In genomic region chr2:167502554-167503252, GRCm38 (mm10) we compare ENCODE assay signal across 8 mouse cellular contexts. TPM values are rescaled to one million over a fixed set of nuclear protein-coding genes. Genes with fewer than 3 reads are reported as not detected.
DNase-seq lines count a peak whose midpoint lies in the region; ATAC-seq and TF ChIP-seq lines count a peak whose summit lies in the region.

No protein-coding gene starts in this region.

- peaks cover 20% of the 10 kb centered on the region for H3K4me1 ChIP-seq in lung, adult 2 months (ENCODE audit: control insufficient read depth, insufficient read depth, low read length)
- H3K4me1 ChIP-seq in cortical plate, adult 2 months (ENCODE audit: control insufficient read depth, insufficient read depth, low read length), result peaks cover 5% of the 10 kb centered on the region; the same call in 1 of the 2 replicates
- peaks cover 37% of the 10 kb centered on the region for H3K4me1 ChIP-seq in hindbrain, embryonic 13.5 days (replicated peaks)
- peaks cover 32% of the 10 kb centered on the region for H3K4me1 ChIP-seq in midbrain, embryonic 10.5 days

- peak overlapping the region; percentile 98; the same call in 1 of the 2 replicates for H3K9ac ChIP-seq in hindbrain, embryonic 13.5 days

- H3K4me3 ChIP-seq in lung, adult 2 months (replicated peaks; ENCODE audit: extremely low read depth, low read depth, low read length), result peak overlapping the region; percentile 60
- H3K4me3 ChIP-seq in cortical plate, adult 2 months (ENCODE audit: insufficient read depth, low read length), result peak overlapping the region; percentile 27
- H3K4me3 ChIP-seq in hindbrain, embryonic 13.5 days, result peak overlapping the region; percentile 90
- H3K4me3 ChIP-seq in midbrain, embryonic 10.5 days, result peak overlapping the region; percentile 99

- intact Hi-C loops in left cerebral cortex, postnatal 36 days (cut with DNase I), result no loop called here

- H3K36me3 ChIP-seq in hindbrain, embryonic 13.5 days, result peaks cover 9% of the 10 kb centered on the region
- peaks cover 30% of the 10 kb centered on the region for H3K36me3 ChIP-seq in midbrain, embryonic 10.5 days

- WGBS in lung, adult 2 months, result 31% methylated on average over 13 of the region's 13 CpGs
- 56% methylated on average over 13 of the region's 13 CpGs for WGBS in hindbrain, embryonic 13.5 days
- 45% methylated on average over 13 of the region's 13 CpGs for whole genome bisulfite sequencing in midbrain, embryonic 10.5 days

- 0 out of 2 replicates have a peak overlapping the region, but pooled peaks have one; percentile 12 for H3K27ac ChIP-seq in cortical plate, adult 2 months (ENCODE audit: insufficient read depth, low read length)
- peak overlapping the region; percentile 93 for H3K27ac ChIP-seq in hindbrain, embryonic 13.5 days
- H3K27ac ChIP-seq in midbrain, embryonic 10.5 days (replicated peaks), result peak overlapping the region; percentile 98

- no peaks in the 10 kb centered on the region for H3K9me3 ChIP-seq in hindbrain, embryonic 13.5 days
- no peaks in the 10 kb centered on the region for H3K9me3 ChIP-seq in midbrain, embryonic 10.5 days (replicated peaks)

- peak; percentile 40; the same call in 1 of the 2 replicates for ATAC-seq in hindbrain, embryonic 13.5 days (ENCODE audit: low FRiP score)

- TF ChIP-seq CTCF in lung, adult 2 months (IDR thresholded peaks at IDR 0.05; ENCODE audit: insufficient read depth, low read length), result no peak
- no peak for TF ChIP-seq CTCF in cortical plate, adult 2 months (IDR thresholded peaks at IDR 0.05; ENCODE audit: extremely low read depth, insufficient read depth, low read length)

- TF ChIP-seq POLR2A in lung, adult 2 months (IDR thresholded peaks at IDR 0.05; ENCODE audit: borderline replicate concordance, extremely low read depth, low read depth, low read length), result no peak
- TF ChIP-seq POLR2A in cortical plate, adult 2 months (IDR thresholded peaks at IDR 0.05; ENCODE audit: extremely low read depth, insufficient read depth, low read length), result no peak

- DNase-seq in lung, adult 2 months, result no peak
- DNase-seq in lung, postnatal 10 days, result no peak
- DNase-seq in midbrain, embryonic 10.5 days (ENCODE audit: low spot score), result no peak
- no peak for DNase-seq in left cerebral cortex, postnatal 36 days (ENCODE audit: low spot score in 2 of 2)
- DNase-seq in embryo, embryonic 10 days (ENCODE audit: low spot score), result no peak
- DNase-seq in adrenal gland, adult 8-10 months, result no peak

- peak overlapping the region; percentile 92 for H3K4me2 ChIP-seq in hindbrain, embryonic 13.5 days

- no peaks in the 10 kb centered on the region for H3K27me3 ChIP-seq in hindbrain, embryonic 13.5 days
- H3K27me3 ChIP-seq in midbrain, embryonic 10.5 days (ENCODE audit: low read depth, poor library complexity, severe bottlenecking), result no peaks in the 10 kb centered on the region

RNA-seq across cellular contexts. Expression of gene Spata2, which starts 10.0 kb away (rescaled TPM):
- polyA plus RNA-seq in lung, adult 2 months (2012; rRNA removed), result 23.3 and 23.5 TPM in 2 replicates
- polyA plus RNA-seq in cortical plate, adult 2 months (2012; rRNA removed), result 62.9 and 63.2 TPM in 2 replicates
- 24.6 and 26.0 TPM in 2 replicates for polyA plus RNA-seq in hindbrain, embryonic 13.5 days (2015; fragmentation: Nextera tagmentation; extraction: Ambion mirVana)
- polyA plus RNA-seq in midbrain, embryonic 10.5 days (2016; fragmentation: Nextera tagmentation; extraction: Ambion mirVana), result 19.1 and 23.5 TPM in 2 replicates
- 10 to 100 TPM; 73.6 to 79.8 TPM for total RNA-seq in left cerebral cortex, postnatal 36 days (2021)
- total RNA-seq in adrenal gland, adult 8-10 months (2022), result 10 to 100 TPM; 34.8 to 49.8 (median 38.9) TPM

RNA-seq across cellular contexts. Expression of gene Rnf114, which starts 10.3 kb away (rescaled TPM):
- polyA plus RNA-seq in lung, adult 2 months (2012; rRNA removed), result 87.2 and 122 TPM in 2 replicates
- polyA plus RNA-seq in cortical plate, adult 2 months (2012; rRNA removed), result 98.0 and 102 TPM in 2 replicates
- 139 TPM in 2 replicates for polyA plus RNA-seq in hindbrain, embryonic 13.5 days (2015; fragmentation: Nextera tagmentation; extraction: Ambion mirVana)
- polyA plus RNA-seq in midbrain, embryonic 10.5 days (2016; fragmentation: Nextera tagmentation; extraction: Ambion mirVana), result 139 and 154 TPM in 2 replicates
- total RNA-seq in left cerebral cortex, postnatal 36 days (2021), result 10 to 100 TPM; 55.1 to 60.7 TPM
- total RNA-seq in adrenal gland, adult 8-10 months (2022), result 100 to 1,000 TPM in 2 of 4 experiments, 10 to 100 TPM in 2; 74.5 to 110 (median 100) TPM

RNA-seq across cellular contexts. Expression of gene Snai1, which starts 35.3 kb away (rescaled TPM):
- polyA plus RNA-seq in lung, adult 2 months (2012; rRNA removed), result 70.8 and 85.0 TPM in 2 replicates
- polyA plus RNA-seq in cortical plate, adult 2 months (2012; rRNA removed), result 1.4 and 1.8 TPM in 2 replicates
- 7.5 and 7.9 TPM in 2 replicates for polyA plus RNA-seq in hindbrain, embryonic 13.5 days (2015; fragmentation: Nextera tagmentation; extraction: Ambion mirVana)
- polyA plus RNA-seq in midbrain, embryonic 10.5 days (2016; fragmentation: Nextera tagmentation; extraction: Ambion mirVana), result 30.0 and 36.1 TPM in 2 replicates
- under 1 TPM; 0.52 to 0.88 TPM for total RNA-seq in left cerebral cortex, postnatal 36 days (2021)
- total RNA-seq in adrenal gland, adult 8-10 months (2022), result 1 to 10 TPM; 6.5 to 9.1 (median 7.6) TPM

Comparison
In these comparisons a context has a peak if more than half of its experiments do, and no peak if none do; other contexts are left out.
1. H3K4me3 ChIP-seq: peak in every context shown above with its lines; median percentile 99 in midbrain, embryonic 10.5 days; 90 in hindbrain, embryonic 13.5 days; 60 in lung, adult 2 months; 27 in cortical plate, adult 2 months.
2. H3K27ac ChIP-seq: peak in every context shown above with its lines; median percentile 98 in midbrain, embryonic 10.5 days; 93 in hindbrain, embryonic 13.5 days; 12 in cortical plate, adult 2 months.